Mouse (Mus musculus) heart, postnatal 0 days (tissue): Measurements from ENCODE around the gene Zc3hav1l. TPM values are rescaled to one million over a fixed set of nuclear protein-coding genes. Genes with fewer than 3 reads are reported as not detected.

Experiments used
- ATAC-seq: fragments of 200-750 bp; cut with Nextera tagmentation; 2 replicates; pipeline ENCODE4 v1.8.0; 2017; ENCODE audit warnings: low read depth, moderate number of reproducible peaks, moderate library complexity; ENCODE audit not compliant: insufficient read depth
- DNase-seq: peaks from one replicate; pipeline ENCODE4 v3.0.0-alpha.2; 2016; ENCODE audit warnings: low spot score
- H3K27ac ChIP-seq: fragments of 300-500 bp; sonication (generic); 2 replicates; pipeline ENCODE4 v1.5.1; 2014; ENCODE audit warnings: low read depth, mild to moderate bottlenecking
- H3K27me3 ChIP-seq: fragments of 300-500 bp; sonication (generic); 2 replicates; pipeline ENCODE4 v1.6.1; 2014; ENCODE audit warnings: low read length, mixed read lengths; ENCODE audit not compliant: control insufficient read depth, insufficient read depth
- H3K36me3 ChIP-seq: fragments of 300-500 bp; sonication (generic); replicated peaks from 2 replicates; pipeline ENCODE4 v1.6.1; 2014; ENCODE audit warnings: low read length, mixed read lengths; ENCODE audit not compliant: control insufficient read depth, insufficient read depth
- H3K4me1 ChIP-seq: fragments of 300-500 bp; sonication (generic); 2 replicates; pipeline ENCODE4 v1.6.1; 2014; ENCODE audit warnings: antibody characterized with exemption; ENCODE audit not compliant: control insufficient read depth, insufficient read depth
- H3K4me2 ChIP-seq: fragments of 300-500 bp; sonication (generic); 2 replicates; pipeline ENCODE4 v1.6.1; 2014; ENCODE audit warnings: low read depth, mild to moderate bottlenecking, low read length, moderate library complexity
- H3K4me3 ChIP-seq: fragments of 300-500 bp; sonication (generic); 2 replicates; pipeline ENCODE4 v1.5.1; 2014; ENCODE audit warnings: low read depth, low read length
- H3K9ac ChIP-seq: fragments of 300-500 bp; sonication (generic); replicated peaks from 2 replicates; pipeline ENCODE4 v1.6.1; 2014; ENCODE audit warnings: low read depth, low read length, mixed read lengths
- H3K9me3 ChIP-seq: fragments of 300-500 bp; sonication (generic); replicated peaks from 2 replicates; pipeline ENCODE4 v1.6.1; 2016; ENCODE audit warnings: low read length; ENCODE audit not compliant: control insufficient read depth
- CTCF ChIP-seq: IDR thresholded peaks from 2 replicates; pipeline ENCODE4 v1.5.1; 2016; ENCODE audit warnings: antibody characterized with exemption, control low read depth, low read depth
- EP300 ChIP-seq: IDR thresholded peaks from 2 replicates; pipeline ENCODE4 v1.6.1; 2016; ENCODE audit warnings: antibody characterized with exemption, low read depth
- WGBS: fragments of 180-500 bp; shearing (Covaris S2); extraction: QIAGEN DNeasy Blood & Tissue Kit; methylation state at CpG from one replicate; pipeline ENCODE4 v1.1.7; 2014; 5-methylcytosine and 5-hydroxymethylcytosine counted together
- polyA plus RNA-seq: library from polyadenylated mRNA; unstranded; fragments of >200 nt; fragmentation: Nextera tagmentation; extraction: Ambion mirVana; gene quantifications from 2 replicates; pipeline ENCODE4 v1.2.1, GENCODE M21; 2015
- total RNA-seq: library from RNA; depleted of rRNA; stranded (reverse); fragments of >200 nt; gene quantifications from 2 replicates; pipeline ENCODE4 v1.2.3, GENCODE M21; 2014; ENCODE audit warnings: low replicate concordance

Gene Zc3hav1l
- total and polyA plus RNA-seq, 2 experiments from 2014 or later = 2.2 to 4.7 TPM

DNA sequence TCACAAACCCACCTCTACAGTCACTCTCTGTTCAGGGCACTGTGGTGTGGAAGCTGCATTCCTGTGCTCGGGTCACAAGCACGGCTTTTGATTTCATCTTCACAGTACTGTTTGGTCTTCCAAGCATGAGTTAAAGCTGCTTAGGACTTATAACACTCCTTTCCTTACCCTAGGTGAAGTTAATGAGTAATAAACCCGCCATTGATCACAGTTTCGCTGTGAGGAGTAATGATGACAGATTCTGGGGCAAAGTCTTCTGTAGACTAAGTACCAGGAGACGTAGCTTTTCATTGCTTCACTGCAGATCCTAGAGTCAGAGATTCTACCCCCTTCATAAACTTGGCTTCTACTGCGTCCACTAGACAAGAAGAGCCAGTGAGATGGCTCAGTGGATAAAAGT lies 36.2 kb upstream of the Zc3hav1l start:
- TF ChIP-seq CTCF (no peak), EP300 (no peak)
- Histone ChIP-seq H3K9ac (no peak overlapping the region), H3K9me3 (no peaks in the 10 kb centered on the region), H3K4me3 (no peak overlapping the region), H3K27me3 (no peaks in the 10 kb centered on the region), H3K36me3 (peaks cover 78% of the 10 kb centered on the region), H3K27ac (no peak overlapping the region), H3K4me2 (no peak overlapping the region), H3K4me1 (no peaks in the 10 kb centered on the region)
- ATAC-seq = no peak
- WGBS = 85% methylated on average over 6 of the region's 6 CpGs
- no peak for DNase-seq

GRCm38 (mm10) chr6:38326596-38326995 lies 27.5 kb upstream of the Zc3hav1l start:
- no peak overlapping the region for H3K27ac ChIP-seq
- no peak; the same call in 1 of the 2 replicates for ATAC-seq
- DNase-seq = peak; percentile 51
- H3K4me2 ChIP-seq = no peak overlapping the region
- 33% methylated on average over 4 of the region's 4 CpGs for WGBS
- H3K9ac ChIP-seq = no peak overlapping the region
- H3K4me3 ChIP-seq = no peak overlapping the region
- no peaks in the 10 kb centered on the region for H3K27me3 ChIP-seq
- no peaks in the 10 kb centered on the region for H3K9me3 ChIP-seq
- TF ChIP-seq CTCF (peak; percentile 86), EP300 (no peak)
- H3K36me3 ChIP-seq = peaks cover 51% of the 10 kb centered on the region
- no peaks in the 10 kb centered on the region for H3K4me1 ChIP-seq

GRCm38 (mm10) chr6:38320621-38321020 lies 21.6 kb upstream of the Zc3hav1l start:
- ATAC-seq (no peak), DNase-seq (no peak)
- Histone ChIP-seq H3K27ac (no peak overlapping the region), H3K4me3 (no peak overlapping the region), H3K4me2 (no peak overlapping the region), H3K9me3 (no peaks in the 10 kb centered on the region), H3K27me3 (no peaks in the 10 kb centered on the region), H3K9ac (no peak overlapping the region), H3K36me3 (peaks cover 75% of the 10 kb centered on the region), H3K4me1 (no peaks in the 10 kb centered on the region)
- WGBS = 88% methylated on average over 9 of the region's 9 CpGs
- TF ChIP-seq CTCF (no peak), EP300 (no peak)

DNA sequence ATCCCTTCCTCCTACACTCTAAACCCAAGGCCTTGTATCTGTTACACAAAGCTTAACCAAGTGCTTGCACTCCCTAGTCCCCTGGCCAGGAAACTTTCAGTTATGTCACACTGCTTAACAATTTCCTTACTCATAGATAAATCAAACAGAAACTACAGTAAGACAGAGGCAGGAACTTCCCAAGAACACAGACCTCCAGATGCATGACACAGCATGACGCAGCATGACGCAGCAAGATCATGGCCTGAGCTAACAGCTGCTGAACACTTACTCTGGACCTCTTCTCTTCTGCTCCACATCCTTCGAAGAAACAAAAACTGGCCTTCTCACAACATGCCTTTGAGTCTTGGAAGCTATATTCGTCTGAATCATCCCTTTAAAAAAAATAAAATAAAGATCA lies 17.0 kb upstream of the Zc3hav1l start:
- TF ChIP-seq CTCF = no peak
- H3K4me3 ChIP-seq = no peak overlapping the region
- no peaks in the 10 kb centered on the region for H3K4me1 ChIP-seq
- H3K4me2 ChIP-seq = no peak overlapping the region
- WGBS = 87% methylated on average over 4 of the region's 4 CpGs
- no peak overlapping the region for H3K27ac ChIP-seq
- DNase-seq = no peak
- no peaks in the 10 kb centered on the region for H3K9me3 ChIP-seq
- no peak for ATAC-seq
- peaks cover 63% of the 10 kb centered on the region for H3K36me3 ChIP-seq
- H3K9ac ChIP-seq = no peak overlapping the region
- H3K27me3 ChIP-seq = no peaks in the 10 kb centered on the region

DNA sequence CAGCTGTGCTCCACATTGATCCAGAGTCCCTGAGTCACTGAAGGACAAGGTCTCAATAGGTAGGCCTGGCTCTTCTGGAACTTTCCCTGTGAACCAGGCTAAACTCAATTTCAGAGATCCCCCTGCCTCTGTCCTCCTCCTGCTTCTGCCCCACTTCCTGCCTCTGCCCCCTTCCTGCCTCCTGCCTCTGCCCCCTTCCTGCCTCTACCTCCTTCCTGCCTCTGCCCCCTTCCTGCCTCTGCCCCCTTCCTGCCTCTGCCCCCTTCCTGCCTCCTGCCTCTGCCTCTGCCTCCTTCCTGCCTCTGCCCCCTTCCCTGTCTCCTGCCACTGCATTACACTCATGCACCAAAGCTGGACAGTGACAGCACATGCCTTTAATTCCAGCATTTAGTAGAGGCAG lies 10.7 kb upstream of the Zc3hav1l start:
- Histone ChIP-seq H3K9ac (no peak overlapping the region), H3K4me1 (no peaks in the 10 kb centered on the region), H3K4me3 (no peak overlapping the region), H3K4me2 (no peak overlapping the region), H3K27me3 (no peaks in the 10 kb centered on the region), H3K36me3 (peaks cover 65% of the 10 kb centered on the region), H3K9me3 (no peaks in the 10 kb centered on the region), H3K27ac (no peak overlapping the region)
- TF ChIP-seq EP300 (no peak), CTCF (no peak)
- ATAC-seq (no peak), DNase-seq (no peak)

DNA sequence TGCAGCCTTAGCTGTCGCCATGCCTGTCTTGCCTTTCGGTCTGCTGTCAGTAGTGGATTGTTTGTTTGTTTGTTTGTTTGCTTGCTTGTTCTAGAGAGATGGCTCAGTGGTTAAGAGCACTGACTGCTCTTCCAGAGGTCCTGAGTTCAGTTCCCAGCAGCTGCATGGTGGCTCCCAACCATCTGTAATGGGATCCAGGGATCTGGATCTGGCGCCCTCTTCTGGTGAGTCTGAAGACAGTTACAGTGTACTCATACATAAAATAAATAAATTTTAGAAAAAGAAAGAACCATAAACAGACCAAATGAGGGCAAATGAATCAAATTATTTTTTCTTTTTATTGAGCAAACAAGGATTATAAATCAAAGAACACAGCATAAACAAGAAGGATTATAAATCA lies 5.9 kb upstream of the Zc3hav1l start:
- WGBS = 82% methylated on average over 3 of the region's 3 CpGs
- Histone ChIP-seq H3K27ac (no peak overlapping the region), H3K9me3 (0 out of 2 replicates have a peak, but pooled peaks cover 8% of the 10 kb centered on the region), H3K4me3 (no peak overlapping the region), H3K27me3 (no peaks in the 10 kb centered on the region), H3K9ac (no peak overlapping the region), H3K4me1 (no peaks in the 10 kb centered on the region), H3K36me3 (peaks cover 52% of the 10 kb centered on the region), H3K4me2 (no peak overlapping the region)
- DNase-seq (no peak), ATAC-seq (no peak)
- TF ChIP-seq CTCF = no peak
- no peak for TF ChIP-seq EP300
